Comparison of ENCODE assay signal across 8 mouse cellular contexts in genomic region chr4:75278197-75279175, GRCm38 (mm10). TPM values are rescaled to one million over a fixed set of nuclear protein-coding genes. Genes with fewer than 3 reads are reported as not detected.
DNase-seq lines count a peak whose midpoint lies in the region; ATAC-seq lines count a peak whose summit lies in the region.

Gene Dmac1, minus strand, starts transcription at chr4:75278305.

- H3K27me3 ChIP-seq in heart, embryonic 10.5 days (ENCODE audit: insufficient read depth, poor library complexity, severe bottlenecking) = no peaks in the 10 kb centered on the region
- H3K27me3 ChIP-seq in kidney, embryonic 15.5 days = no peaks in the 10 kb centered on the region

- peak; percentile 97 for ATAC-seq in erythroblast, adult 5-6 weeks (replicated peaks; ENCODE audit: low FRiP score, poor library complexity, severe bottlenecking)
- ATAC-seq in kidney, embryonic 15.5 days (replicated peaks; ENCODE audit: low FRiP score) = peak; percentile 98
- peak; percentile 97 for ATAC-seq in monocyte, adult 5-6 weeks (replicated peaks; ENCODE audit: insufficient number of reproducible peaks, low FRiP score, low TSS enrichment, poor library complexity, severe bottlenecking)

- no peaks in the 10 kb centered on the region for H3K9me3 ChIP-seq in heart, embryonic 10.5 days
- no peaks in the 10 kb centered on the region for H3K9me3 ChIP-seq in kidney, embryonic 15.5 days (replicated peaks)

- peak within 1 kb of the TSS; percentile 90 for H3K27ac ChIP-seq in heart, embryonic 10.5 days
- H3K27ac ChIP-seq in kidney, embryonic 15.5 days = peak within 1 kb of the TSS; percentile 24; the same call in 1 of the 2 replicates

- H3K9ac ChIP-seq in kidney, embryonic 15.5 days = peak within 1 kb of the TSS; percentile 78

- 17% methylated on average over 23 of the region's 23 CpGs for WGBS in heart, embryonic 10.5 days
- WGBS in kidney, embryonic 15.5 days = 16% methylated on average over 23 of the region's 23 CpGs

- peak within 1 kb of the TSS; percentile 86 for H3K4me3 ChIP-seq in heart, embryonic 10.5 days
- H3K4me3 ChIP-seq in kidney, embryonic 15.5 days (replicated peaks) = peak within 1 kb of the TSS; percentile 80

- H3K36me3 ChIP-seq in heart, embryonic 10.5 days = peaks cover 21% of the 10 kb centered on the region
- peaks cover 25% of the 10 kb centered on the region for H3K36me3 ChIP-seq in kidney, embryonic 15.5 days

- H3K4me1 ChIP-seq in heart, embryonic 10.5 days = peaks cover 5% of the 10 kb centered on the region; the same call in 1 of the 2 replicates
- H3K4me1 ChIP-seq in kidney, embryonic 15.5 days = no peaks in the 10 kb centered on the region

- peak; percentile 90 to 91 for DNase-seq in B cell, adult 2 months
- peak; percentile 97 for DNase-seq in brain, adult 2 months (ENCODE audit: low read depth, low spot score)
- peak; percentile 95 for DNase-seq in heart, embryonic 10.5 days (ENCODE audit: low spot score)
- DNase-seq in liver = peak; percentile 91
- DNase-seq in spleen, postnatal 4 days (ENCODE audit: low spot score in 2 of 2) = peak; percentile 90 to 96

- H3K4me2 ChIP-seq in kidney, embryonic 15.5 days = peak within 1 kb of the TSS; percentile 58

RNA-seq across cellular contexts. Expression of gene Dmac1, which starts in this region (rescaled TPM):
- total RNA-seq in erythroblast, adult 5-6 weeks (2015; ENCODE audit: low replicate concordance) = 19.4 and 19.6 TPM in 2 replicates
- 3.9 and 9.4 TPM in 2 replicates for total RNA-seq in erythroblast, adult 5-6 weeks (2017; ENCODE audit: low replicate concordance)
- polyA plus RNA-seq in heart, embryonic 10.5 days (2016; fragmentation: Nextera tagmentation; extraction: Ambion mirVana) = 85.4 and 91.6 TPM in 2 replicates
- polyA plus RNA-seq in kidney, embryonic 15.5 days (2015; fragmentation: Nextera tagmentation; extraction: Ambion mirVana) = 128 and 137 TPM in 2 replicates
- total RNA-seq in monocyte, adult 5-6 weeks (2017) = 20.4 to 41.1 TPM (median 30.9 TPM) in 3 replicates

Comparison
In these comparisons a context has a peak if more than half of its experiments do, and no peak if none do; other contexts are left out.
1. Peak in every context shown above with its lines: DNase-seq, ATAC-seq, H3K4me3 ChIP-seq and H3K27ac ChIP-seq.